Mouse (Mus musculus) spleen, adult 2 months (tissue): ENCODE data around the gene Ccnl1. TPM values are rescaled to one million over a fixed set of nuclear protein-coding genes. Genes with fewer than 3 reads are reported as not detected.

Experiments
- DNase-seq, 2 experiments: peaks; one replicate each; pipeline versions ENCODE4 v3.0.0 to v3.0.0-alpha.2; 2012 to 2021; ENCODE audit warnings: low spot score in 2 of 2, low read depth in 1 of 2
- H3K27ac ChIP-seq: fragments of 200-500 bp; 2 replicates; pipeline ENCODE4 v1.5.1; 2012; ENCODE audit warnings: low read length, inconsistent platforms; ENCODE audit not compliant: insufficient read depth
- H3K27me3 ChIP-seq: fragments of 200-500 bp; 2 replicates; pipeline ENCODE4 v1.6.1; 2012; ENCODE audit warnings: mild to moderate bottlenecking, moderate library complexity, low read length, inconsistent platforms; ENCODE audit not compliant: control insufficient read depth, insufficient read depth
- H3K36me3 ChIP-seq: fragments of 200-500 bp; 2 replicates; pipeline ENCODE4 v1.6.1; 2012; ENCODE audit warnings: mild to moderate bottlenecking, low read length, inconsistent platforms; ENCODE audit not compliant: control insufficient read depth, insufficient read depth
- H3K4me1 ChIP-seq: fragments of 200-500 bp; 2 replicates; pipeline ENCODE4 v1.6.1; 2011; ENCODE audit warnings: inconsistent platforms; ENCODE audit not compliant: control insufficient read depth, insufficient read depth, insufficient read length
- H3K4me3 ChIP-seq: fragments of 200-500 bp; 2 replicates; pipeline ENCODE4 v1.5.1; 2011; ENCODE audit warnings: mild to moderate bottlenecking, inconsistent platforms; ENCODE audit not compliant: insufficient read depth, insufficient read length; ENCODE audit errors: extremely low read depth
- CTCF ChIP-seq: fragments of 200-500 bp; IDR thresholded peaks from 2 replicates; pipeline ENCODE4 v1.5.1; 2011; ENCODE audit warnings: mild to moderate bottlenecking, inconsistent platforms; ENCODE audit not compliant: insufficient read depth, insufficient read length, insufficient replicate concordance; ENCODE audit errors: extremely low read depth
- POLR2A ChIP-seq: fragments of 200-500 bp; IDR thresholded peaks from 2 replicates; pipeline ENCODE4 v1.6.1; 2011; ENCODE audit warnings: low read depth, low read length, inconsistent platforms
- WGBS: fragments of 180-500 bp; shearing (Covaris S2); methylation state at CpG from one replicate; pipeline ENCODE4 v1.1.7; 2018; 5-methylcytosine and 5-hydroxymethylcytosine counted together
- polyA plus RNA-seq: library from polyadenylated mRNA; depleted of rRNA; stranded (reverse); fragments of >200 nt; gene quantifications from 2 replicates; pipeline ENCODE4 v1.2.3, GENCODE M21; 2012

The Ccnl1 gene
- polyA plus RNA-seq, 1 experiment, result 52.5 TPM

- Histone ChIP-seq H3K36me3 (peaks cover 30% of the 10 kb centered on the region), H3K27ac (no peak overlapping the region), H3K4me3 (no peak overlapping the region), H3K27me3 (no peaks in the 10 kb centered on the region), H3K4me1 (no peaks in the 10 kb centered on the region)
- WGBS, result 96% methylated on average over 3 of the region's 3 CpGs
- DNase-seq, result no peak
- TF ChIP-seq CTCF (no peak), POLR2A (no peak)
These were observed 13.3 kb downstream of the Ccnl1 start for GRCm38 (mm10) chr3:65944713-65945112.

GRCm38 (mm10) chr3:65943453-65943852 is 14.6 kb downstream of the Ccnl1 start:
- 91% methylated on average over 4 of the region's 4 CpGs for WGBS
- no peak overlapping the region for H3K27ac ChIP-seq
- DNase-seq, result no peak
- TF ChIP-seq POLR2A (no peak), CTCF (no peak)
- H3K36me3 ChIP-seq, result peaks cover 23% of the 10 kb centered on the region
- H3K27me3 ChIP-seq, result no peaks in the 10 kb centered on the region
- H3K4me3 ChIP-seq, result no peak overlapping the region
- no peaks in the 10 kb centered on the region for H3K4me1 ChIP-seq

- Histone ChIP-seq H3K4me1 (no peaks in the 10 kb centered on the region), H3K27ac (no peak overlapping the region), H3K36me3 (peaks cover 6% of the 10 kb centered on the region), H3K4me3 (no peak overlapping the region), H3K27me3 (no peaks in the 10 kb centered on the region)
- no peak for TF ChIP-seq POLR2A
- no peak for TF ChIP-seq CTCF
- WGBS, result 68% methylated on average over 1 of the region's 1 CpGs
- DNase-seq, result no peak
These were observed 17.0 kb downstream of the Ccnl1 start for GRCm38 (mm10) chr3:65941052-65941451.

GRCm38 (mm10) chr3:65938211-65938610 is 19.8 kb downstream of the Ccnl1 start:
- WGBS, result 41% methylated on average over 3 of the region's 3 CpGs
- no peak for TF ChIP-seq CTCF
- no peak for TF ChIP-seq POLR2A
- Histone ChIP-seq H3K36me3 (no peaks in the 10 kb centered on the region), H3K4me1 (no peaks in the 10 kb centered on the region), H3K27me3 (no peaks in the 10 kb centered on the region), H3K4me3 (no peak overlapping the region), H3K27ac (no peak overlapping the region)
- DNase-seq, result no peak

GRCm38 (mm10) chr3:65936384-65936783 is 21.7 kb downstream of the Ccnl1 start:
- no peak for DNase-seq
- Histone ChIP-seq H3K27ac (no peak overlapping the region), H3K27me3 (no peaks in the 10 kb centered on the region), H3K4me1 (no peaks in the 10 kb centered on the region), H3K4me3 (no peak overlapping the region), H3K36me3 (no peaks in the 10 kb centered on the region)
- TF ChIP-seq POLR2A, result no peak
- TF ChIP-seq CTCF, result no peak
- WGBS, result 87% methylated on average over 12 of the region's 12 CpGs

GRCm38 (mm10) chr3:65935153-65935552 is 22.9 kb downstream of the Ccnl1 start:
- DNase-seq, result no peak
- Histone ChIP-seq H3K4me1 (no peaks in the 10 kb centered on the region), H3K27ac (no peak overlapping the region), H3K4me3 (no peak overlapping the region), H3K27me3 (no peaks in the 10 kb centered on the region), H3K36me3 (no peaks in the 10 kb centered on the region)
- 88% methylated on average over 4 of the region's 4 CpGs for WGBS
- TF ChIP-seq POLR2A (no peak), CTCF (no peak)

GRCm38 (mm10) chr3:65933726-65934125 is 24.3 kb downstream of the Ccnl1 start:
- no peak for DNase-seq
- no peaks in the 10 kb centered on the region for H3K4me1 ChIP-seq
- no peaks in the 10 kb centered on the region for H3K27me3 ChIP-seq
- H3K36me3 ChIP-seq, result no peaks in the 10 kb centered on the region
- no peak overlapping the region for H3K4me3 ChIP-seq
- no peak overlapping the region for H3K27ac ChIP-seq
- 87% methylated on average over 4 of the region's 4 CpGs for WGBS
- no peak for TF ChIP-seq POLR2A
- TF ChIP-seq CTCF, result no peak
